Mouse (Mus musculus) urinary bladder, postnatal 10 days (tissue): Measurements from ENCODE around the gene D430041D05Rik.

Experiments used
- DNase-seq: peaks from one replicate; pipeline ENCODE4 v3.0.0; 2022; ENCODE audit warnings: low spot score

The D430041D05Rik gene

GRCm38 (mm10) chr2:104150608-104151397, 260.0 kb downstream of the D430041D05Rik start:
- no peak for DNase-seq

GRCm38 (mm10) chr2:104147910-104148561, 262.8 kb downstream of the D430041D05Rik start:
- DNase-seq, result no peak

- no peak for DNase-seq
Observed at GRCm38 (mm10) chr2:104145983-104146382, 264.8 kb downstream of the D430041D05Rik start.

- no peak for DNase-seq
Observed at GRCm38 (mm10) chr2:104144004-104144403, 266.8 kb downstream of the D430041D05Rik start.

GRCm38 (mm10) chr2:104142140-104142539, 268.7 kb downstream of the D430041D05Rik start:
- DNase-seq, result no peak

GRCm38 (mm10) chr2:104135920-104136319, 274.9 kb downstream of the D430041D05Rik start:
- DNase-seq, result no peak

GRCm38 (mm10) chr2:104134150-104135056, 276.4 kb downstream of the D430041D05Rik start:
- no peak for DNase-seq

- DNase-seq, result no peak
Observed at GRCm38 (mm10) chr2:104133042-104133810, 277.6 kb downstream of the D430041D05Rik start.

- DNase-seq, result no peak
Observed at GRCm38 (mm10) chr2:104132266-104132859, 278.4 kb downstream of the D430041D05Rik start.

GRCm38 (mm10) chr2:104130969-104131368, 279.8 kb downstream of the D430041D05Rik start:
- no peak for DNase-seq

GRCm38 (mm10) chr2:104130165-104130564, 280.6 kb downstream of the D430041D05Rik start:
- DNase-seq, result no peak

- DNase-seq, result no peak
Observed at GRCm38 (mm10) chr2:104128803-104129531, 281.8 kb downstream of the D430041D05Rik start.

GRCm38 (mm10) chr2:104124071-104124470, 286.7 kb downstream of the D430041D05Rik start:
- no peak for DNase-seq

GRCm38 (mm10) chr2:104123540-104123939, 287.3 kb downstream of the D430041D05Rik start:
- DNase-seq, result no peak

GRCm38 (mm10) chr2:104122505-104123378, 288.1 kb downstream of the D430041D05Rik start, which contains the start of gene A930018P22Rik:
TSS of gene A930018P22Rik (plus strand) at chr2:104122769.
- peak; percentile 33 for DNase-seq

- no peak for DNase-seq
Observed at GRCm38 (mm10) chr2:104121681-104122504, 288.9 kb downstream of the D430041D05Rik start.

GRCm38 (mm10) chr2:104120312-104120711, 290.5 kb downstream of the D430041D05Rik start:
- no peak for DNase-seq

GRCm38 (mm10) chr2:104119097-104119496, 291.7 kb downstream of the D430041D05Rik start:
- no peak for DNase-seq
